Mouse (Mus musculus): Measurements from ENCODE around the gene Pik3r5.

DNA sequence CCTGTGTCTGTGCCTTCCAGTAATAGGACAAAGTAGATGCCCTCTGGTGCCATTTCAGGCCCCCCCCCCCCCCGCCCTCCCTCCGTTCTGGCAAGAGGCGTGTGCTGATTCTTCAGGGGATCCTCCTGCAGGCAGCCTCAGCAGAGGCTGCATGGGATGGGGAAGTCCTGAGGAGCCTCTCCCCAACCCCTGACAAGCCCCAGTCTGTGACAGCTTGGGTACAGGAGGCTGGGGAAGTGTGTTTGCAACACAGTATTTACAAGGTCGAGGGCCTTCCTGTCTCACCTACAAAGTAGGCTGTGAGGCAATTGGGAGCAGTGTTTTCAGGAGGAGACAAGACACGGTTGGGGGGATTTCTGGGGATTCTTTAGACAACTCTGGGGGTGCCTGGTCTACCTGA is 9.0 kb downstream of the Pik3r5 start:
- TF ChIP-seq CTCF (IDR thresholded peaks at IDR 0.05; ENCODE audit: extremely low read depth, insufficient read depth, insufficient read length, insufficient replicate concordance) (no peak), POLR2A (IDR thresholded peaks at IDR 0.05; ENCODE audit: low read depth, low read length) (no peak)
